Mouse (Mus musculus) myocyte (in vitro differentiated cells): ENCODE measurements around the gene Nsun5.

Experiments used
- MAX ChIP-seq: IDR thresholded peaks from one replicate; pipeline ENCODE4 v1.6.1; 2011; ENCODE audit warnings: low read depth, mild to moderate bottlenecking, control low read depth
- MYOD1 ChIP-seq, 3 experiments: IDR thresholded peaks; one replicate each; pipeline ENCODE4 v1.6.1; 2011; ENCODE audit warnings: control low read depth in 2 of 3, low read depth in 2 of 3, mild to moderate bottlenecking in 2 of 3, moderate library complexity in 1 of 3; ENCODE audit not compliant: insufficient read length in 2 of 3, control insufficient read depth in 1 of 3
- POLR2A ChIP-seq: IDR thresholded peaks from one replicate; pipeline ENCODE4 v1.6.1; 2011; ENCODE audit warnings: low read depth, mild to moderate bottlenecking, control low read depth, moderate library complexity; ENCODE audit not compliant: insufficient read length
- USF1 ChIP-seq: IDR thresholded peaks from one replicate; pipeline ENCODE4 v1.6.1; 2011; ENCODE audit warnings: low read depth, mild to moderate bottlenecking, control low read depth, moderate library complexity

DNA sequence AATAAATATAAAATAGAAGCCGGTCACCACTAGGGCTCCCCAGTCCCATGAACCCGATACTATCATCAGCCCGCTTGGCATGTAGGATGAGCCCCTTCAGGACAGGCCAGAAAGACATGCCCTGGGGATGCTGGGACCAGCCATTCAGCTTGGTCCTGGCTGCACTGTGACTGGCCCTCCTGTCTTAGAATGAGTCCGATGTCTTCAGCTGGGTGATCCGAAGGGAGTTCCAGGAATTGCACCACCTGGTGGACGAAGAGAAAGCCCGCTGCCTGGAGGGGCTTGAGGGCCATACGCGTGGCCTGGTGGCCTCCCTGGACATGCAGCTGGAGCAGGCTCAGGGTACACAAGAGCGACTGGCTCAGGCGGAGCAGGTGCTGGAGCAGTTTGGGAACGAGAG is 6.2 kb upstream of the Nsun5 start:
- TF ChIP-seq POLR2A (no peak), USF1 (no peak), MYOD1 (IDR thresholded peaks at IDR 0.05; ENCODE audit: control insufficient read depth in 1 of 3, insufficient read length in 2 of 3, low read depth in 2 of 3) (no peak), MAX (no peak)
